Mouse (Mus musculus) C3H10T1/2 (cell line): Measurements from ENCODE around the gene Mybphl. TPM values are rescaled to one million over a fixed set of nuclear protein-coding genes. Genes with fewer than 3 reads are reported as not detected.

ENCODE experiments used
- polyA plus RNA-seq, 2 experiments: library from polyadenylated mRNA; unstranded; fragments of >200 nt; fragmentation: generic; extraction: Trizol; gene quantifications; one replicate each; pipeline ENCODE4 v1.2.1; 2012; ENCODE audit warnings: missing spikeins in 2 of 2

The Mybphl gene
- not detected for polyA plus RNA-seq

DNA sequence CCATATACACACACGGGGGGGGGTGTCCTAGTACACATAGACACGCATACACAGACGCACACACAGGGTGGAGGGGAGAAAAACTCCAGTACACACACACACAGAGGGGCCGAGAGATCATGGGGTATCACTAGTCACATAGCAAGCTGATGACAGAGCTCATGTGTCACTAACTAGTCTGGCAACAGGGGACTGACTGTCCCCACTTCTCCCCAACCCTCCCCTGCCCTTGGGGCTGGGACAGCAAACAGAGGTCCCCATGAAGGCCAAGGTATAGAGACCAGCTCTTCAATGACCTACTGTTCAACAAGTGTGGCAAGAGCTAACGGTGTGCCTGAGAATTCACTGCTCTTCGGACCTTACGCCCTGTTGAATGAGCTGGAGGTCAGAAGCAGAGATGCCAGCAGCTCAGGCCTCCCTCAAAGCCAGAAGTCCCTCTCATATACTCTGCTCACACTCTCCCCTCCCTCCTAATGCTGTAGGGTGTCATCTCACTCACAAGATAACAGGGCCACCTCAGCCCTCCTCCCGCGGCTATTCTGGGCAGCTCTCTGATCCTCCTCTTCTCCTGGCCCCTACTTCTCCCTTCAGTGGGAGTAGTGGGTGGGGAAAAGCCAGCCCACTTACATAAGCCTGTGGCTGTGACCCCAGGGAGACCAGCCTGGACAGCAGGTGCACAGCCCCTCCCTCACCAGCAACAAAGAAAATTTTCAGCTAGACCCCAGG, at the start of gene Mybphl:
Gene Mybphl, plus strand, starts transcription at position 642 of the 726 bp plus-strand sequence.

DNA sequence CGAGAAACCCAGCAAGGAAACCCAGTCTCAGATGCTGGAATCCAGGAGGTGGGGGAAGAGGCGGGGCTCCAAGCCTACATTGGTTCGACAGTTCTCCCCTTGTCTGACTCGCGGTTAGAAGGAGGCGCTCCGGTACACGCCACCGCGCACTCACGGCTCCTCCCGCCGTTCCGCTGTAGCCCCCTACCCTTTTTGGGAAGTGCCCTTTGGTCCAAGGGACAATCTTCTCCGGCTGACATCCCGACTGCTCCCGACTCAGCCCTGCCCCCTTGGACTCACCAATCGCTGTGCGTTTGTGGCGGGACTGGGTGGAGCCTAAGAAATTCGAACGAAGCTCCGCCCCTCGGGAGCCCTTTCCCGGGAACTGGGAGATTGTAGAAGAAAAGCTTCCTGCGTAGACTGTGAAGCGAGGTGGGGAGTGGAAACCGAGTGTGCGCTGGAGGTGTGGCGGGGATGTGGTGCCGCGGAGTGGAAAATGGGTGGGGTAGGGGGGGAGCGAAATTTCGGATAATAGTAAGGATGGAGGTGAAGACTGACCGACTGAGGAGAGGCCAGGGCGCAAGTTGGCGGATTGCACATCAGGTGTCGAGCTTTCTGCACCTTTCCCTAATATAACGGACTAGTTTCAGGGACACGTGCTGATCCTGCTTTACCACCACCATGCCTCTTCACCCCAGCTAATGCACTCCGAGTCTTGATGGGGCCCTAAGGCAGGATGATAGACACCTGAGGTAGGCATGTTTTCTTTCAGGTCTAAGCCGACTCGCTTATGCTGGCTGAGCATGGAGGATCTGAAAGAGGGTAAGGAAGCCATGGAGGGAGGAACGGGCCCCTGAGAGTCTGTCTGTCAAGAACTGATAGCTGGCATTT, 19.0 kb downstream of the Mybphl start, which contains the start of gene Psrc1:
Gene Psrc1, plus strand, starts transcription at position 355 of the 870 bp plus-strand sequence.

DNA sequence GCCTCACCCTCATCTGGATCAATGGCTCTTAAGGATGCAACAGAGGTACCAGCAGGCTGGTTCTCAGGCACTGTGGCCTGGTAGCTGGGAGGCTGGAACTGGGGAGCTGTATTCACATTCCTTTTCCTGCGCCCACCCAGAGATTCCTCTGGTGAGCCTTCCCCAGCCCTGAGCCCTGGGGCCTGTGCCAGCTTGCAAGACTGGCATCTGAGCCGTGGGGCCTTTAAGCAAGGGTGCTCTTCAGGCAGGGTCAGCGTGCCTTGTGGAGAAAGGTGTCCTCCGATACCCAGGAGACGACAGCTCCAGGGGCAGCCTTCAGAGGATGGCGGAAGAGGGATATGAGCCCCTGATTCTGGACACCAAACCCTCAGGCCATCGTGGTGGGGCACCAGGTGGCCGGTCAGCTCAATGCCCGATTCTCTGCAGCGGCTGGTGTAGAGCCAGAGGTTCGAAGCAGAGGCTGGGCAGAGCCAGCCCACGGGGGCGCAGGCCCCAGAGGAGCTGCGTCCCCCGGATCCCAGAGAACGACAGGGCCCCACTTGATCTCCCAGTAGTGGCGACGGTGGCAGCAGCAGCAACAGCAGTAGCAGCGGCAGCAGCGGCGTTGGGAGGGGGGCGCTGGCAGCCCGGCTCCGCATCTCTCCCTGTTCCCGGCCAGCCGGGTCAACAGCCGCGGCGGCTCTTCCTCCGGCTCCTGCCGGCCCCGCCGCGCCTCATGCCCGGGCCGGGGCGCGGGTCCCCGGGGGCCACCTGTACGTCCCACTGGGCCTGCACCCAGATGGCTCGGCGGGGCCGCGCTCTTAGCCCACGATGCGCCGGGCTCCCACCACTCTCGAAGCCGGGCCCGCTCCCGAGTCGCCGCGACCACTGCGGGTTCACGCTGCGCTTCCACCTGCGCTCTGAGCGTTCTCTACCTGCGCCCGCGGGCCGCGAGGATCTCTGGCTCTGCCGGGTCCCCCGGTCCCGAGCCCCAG, 50.4 kb downstream of the Mybphl start, which contains the start of gene Celsr2:
Gene Celsr2, minus strand, starts transcription at position 696 of the 974 bp plus-strand sequence.

Other genes with a start within 250 kb of the Mybphl start
- 10 to 100 TPM in 1 of 2 experiments, 1 to 10 TPM in 1; 1.1 to 19.6 TPM for gene Gnai3, start 218.8 kb upstream of the Mybphl start, polyA plus RNA-seq
- gene Gpr61, start 210.0 kb upstream of the Mybphl start, polyA plus RNA-seq: under 1 TPM in 1 of 2 experiments, not detected in 1; 0.15 TPM
- under 1 TPM; 0.33 to 0.92 TPM for gene Amigo1, start 178.6 kb upstream of the Mybphl start, polyA plus RNA-seq
- 1 to 10 TPM in 1 of 2 experiments, under 1 TPM in 1; 0.49 to 3.1 TPM for gene Cyb561d1, start 163.7 kb upstream of the Mybphl start, polyA plus RNA-seq
- 1 to 10 TPM; 3.1 to 9.9 TPM for gene Atxn7l2, start 154.0 kb upstream of the Mybphl start, polyA plus RNA-seq
- gene Sypl2, start 138.3 kb upstream of the Mybphl start, polyA plus RNA-seq: not detected
- gene Psma5, start 108.0 kb upstream of the Mybphl start, polyA plus RNA-seq: 100 to 1,000 TPM; 122 to 173 TPM
- gene Sort1, start 80.8 kb upstream of the Mybphl start, polyA plus RNA-seq: under 1 TPM; 0.04 to 0.74 TPM
- gene Psrc1, start 18.9 kb downstream of the Mybphl start, polyA plus RNA-seq: 10 to 100 TPM; 27.3 to 64.8 TPM
- gene Celsr2, start 50.6 kb downstream of the Mybphl start, polyA plus RNA-seq: under 1 TPM in 1 of 2 experiments, not detected in 1; 0.06 TPM
- gene Sars, start 80.3 kb downstream of the Mybphl start, polyA plus RNA-seq: 100 to 1,000 TPM; 106 to 202 TPM
- gene 1700013F07Rik, start 169.2 kb downstream of the Mybphl start, polyA plus RNA-seq: 1 to 10 TPM in 1 of 2 experiments, under 1 TPM in 1; 0.34 to 1.4 TPM
- gene 5330417C22Rik, start 171.6 kb downstream of the Mybphl start, polyA plus RNA-seq: under 1 TPM in 1 of 2 experiments, not detected in 1; 0.01 TPM
- 10 to 100 TPM in 1 of 2 experiments, 1 to 10 TPM in 1; 1.5 to 23.0 TPM for gene Tmem167b, start 197.6 kb downstream of the Mybphl start, polyA plus RNA-seq
- 1 to 10 TPM in 1 of 2 experiments, under 1 TPM in 1; 0.54 to 8.1 TPM for gene Taf13, start 206.8 kb downstream of the Mybphl start, polyA plus RNA-seq
- gene Wdr47, start 226.4 kb downstream of the Mybphl start, polyA plus RNA-seq: 1 to 10 TPM in 1 of 2 experiments, under 1 TPM in 1; 0.12 to 1.7 TPM